Mouse (Mus musculus): Measurements from ENCODE around the gene Ctxn1. TPM values are rescaled to one million over a fixed set of nuclear protein-coding genes. Genes with fewer than 3 reads are reported as not detected.
"Not testable (repeated sequence)": the region's sequence is repeated elsewhere in the genome, so short reads cannot be mapped to it uniquely, and the experiment has no call there.

Gene Ctxn1
- polyA plus RNA-seq, 1 experiment from 2014 or later, result 209 TPM

DNA sequence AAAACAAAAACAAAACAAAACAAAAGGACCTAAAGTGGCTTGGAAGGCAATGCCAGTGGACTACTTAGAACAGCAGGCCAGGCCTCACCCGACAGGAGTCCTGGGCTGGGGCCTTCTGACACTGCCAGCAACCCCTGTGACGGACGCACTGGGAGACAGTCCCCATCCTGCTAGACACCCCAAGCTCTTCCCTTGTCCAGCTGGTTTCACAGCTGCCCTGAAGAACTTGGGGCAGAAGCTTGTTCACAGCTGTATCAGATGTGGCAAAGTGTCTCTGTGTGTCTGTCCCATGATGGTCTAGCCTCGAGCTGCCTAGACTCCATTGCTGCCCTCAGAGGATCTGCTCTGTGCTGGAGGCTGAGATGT, 714 bp upstream of the Ctxn1 start:
- no peak overlapping the region for H3K27ac ChIP-seq
- no peak for ATAC-seq (ENCODE audit: low FRiP score, low read depth)
- no peaks in the 10 kb centered on the region for H3K27me3 ChIP-seq (replicated peaks)
- peaks cover 31% of the 10 kb centered on the region for H3K4me1 ChIP-seq
- H3K9me3 ChIP-seq, result no peaks in the 10 kb centered on the region
- H3K4me2 ChIP-seq (replicated peaks), result no peak overlapping the region
- H3K36me3 ChIP-seq, result peaks cover 72% of the 10 kb centered on the region
- WGBS, result 89% methylated on average over 4 of the region's 4 CpGs
- no peak overlapping the region for H3K9ac ChIP-seq
- no peak overlapping the region for H3K4me3 ChIP-seq

GRCm38 (mm10) chr8:4258678-4259077, 396 bp downstream of the Ctxn1 start:
- peak; percentile 76 for ATAC-seq (ENCODE audit: low FRiP score, low read depth)
- WGBS, result under 1% methylated on average over 32 of the region's 32 CpGs
- Histone ChIP-seq H3K4me2 (replicated peaks) (peak overlapping the region; percentile 78), H3K9ac (peak overlapping the region; percentile 92), H3K27me3 (replicated peaks) (no peaks in the 10 kb centered on the region), H3K4me3 (peak overlapping the region; percentile 86), H3K36me3 (peaks cover 63% of the 10 kb centered on the region), H3K4me1 (peaks cover 38% of the 10 kb centered on the region), H3K27ac (peak overlapping the region; percentile 89), H3K9me3 (no peaks in the 10 kb centered on the region)

DNA sequence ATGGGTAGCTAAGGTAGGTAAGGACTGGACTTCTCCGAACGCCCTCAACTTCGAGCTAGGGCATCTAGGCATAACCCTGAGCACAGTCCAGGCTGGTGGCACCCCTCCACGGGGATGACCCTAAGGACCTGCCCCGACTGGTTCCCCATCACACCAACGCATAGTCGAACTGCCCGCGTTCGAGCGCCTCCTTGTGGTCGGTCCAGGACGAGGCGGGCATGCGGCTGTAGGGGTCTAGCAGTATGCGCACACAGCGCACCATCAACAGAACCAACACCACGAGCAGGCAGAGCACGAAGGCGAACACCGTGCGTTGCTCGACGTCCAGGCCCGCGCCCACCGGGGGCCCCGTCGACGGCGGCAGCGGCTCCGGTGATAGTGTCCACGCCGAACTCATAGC, 841 bp downstream of the Ctxn1 start:
- Histone ChIP-seq H3K4me1 (peaks cover 40% of the 10 kb centered on the region), H3K4me2 (replicated peaks) (peak overlapping the region; percentile 78), H3K9me3 (no peaks in the 10 kb centered on the region), H3K9ac (peak overlapping the region; percentile 92), H3K36me3 (peaks cover 59% of the 10 kb centered on the region), H3K4me3 (peak overlapping the region; percentile 86), H3K27me3 (replicated peaks) (no peaks in the 10 kb centered on the region), H3K27ac (peak overlapping the region; percentile 89)
- ATAC-seq (ENCODE audit: low FRiP score, low read depth), result peak; percentile 77
- 2% methylated on average over 35 of the region's 35 CpGs for WGBS

DNA sequence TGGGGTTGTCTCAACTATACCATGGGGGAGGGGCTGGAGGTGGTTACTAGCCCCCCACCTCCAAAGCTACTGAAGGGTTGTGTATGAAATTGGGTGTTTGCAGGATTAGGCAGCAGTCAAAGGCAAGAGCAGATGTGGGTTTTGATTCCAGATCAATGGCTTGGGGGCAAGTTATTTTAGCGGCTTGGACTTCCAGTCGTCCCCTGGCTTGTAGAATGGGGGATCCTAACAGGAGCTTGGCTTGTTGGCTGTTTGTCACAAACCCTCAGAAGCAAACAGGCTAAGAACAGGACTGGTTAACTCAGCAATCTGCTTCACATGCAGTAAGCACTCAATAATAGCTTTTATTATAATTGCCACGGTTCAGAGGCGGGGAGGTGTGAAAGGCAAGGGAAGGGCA, 1.7 kb downstream of the Ctxn1 start:
- H3K4me1 ChIP-seq, result peaks cover 40% of the 10 kb centered on the region
- WGBS, result 73% methylated on average over 4 of the region's 4 CpGs
- H3K4me2 ChIP-seq (replicated peaks), result peak overlapping the region; percentile 78
- peak overlapping the region; percentile 92 for H3K9ac ChIP-seq
- no peak for ATAC-seq (ENCODE audit: low FRiP score, low read depth)
- H3K27me3 ChIP-seq (replicated peaks), result no peaks in the 10 kb centered on the region
- no peak overlapping the region; the same call in 1 of the 2 replicates for H3K27ac ChIP-seq
- H3K36me3 ChIP-seq, result peaks cover 51% of the 10 kb centered on the region
- H3K9me3 ChIP-seq, result no peaks in the 10 kb centered on the region
- peak overlapping the region; percentile 86 for H3K4me3 ChIP-seq

- Histone ChIP-seq H3K27ac (no peak overlapping the region), H3K9me3 (no peaks in the 10 kb centered on the region), H3K27me3 (replicated peaks) (no peaks in the 10 kb centered on the region), H3K9ac (peak overlapping the region; percentile 29; the same call in 1 of the 2 replicates), H3K4me2 (replicated peaks) (peak overlapping the region; percentile 78), H3K4me3 (peak overlapping the region; percentile 86; the same call in 1 of the 2 replicates), H3K36me3 (peaks cover 47% of the 10 kb centered on the region), H3K4me1 (peaks cover 40% of the 10 kb centered on the region)
- 67% methylated on average over 4 of the region's 4 CpGs for WGBS
- no peak for ATAC-seq (ENCODE audit: low FRiP score, low read depth)
Observed at GRCm38 (mm10) chr8:4256911-4257310, 2.2 kb downstream of the Ctxn1 start.

- Histone ChIP-seq H3K36me3 (peaks cover 35% of the 10 kb centered on the region), H3K4me1 (peaks cover 40% of the 10 kb centered on the region)
- H3K4me3 ChIP-seq; H3K4me2 ChIP-seq (replicated peaks); H3K9me3 ChIP-seq; ATAC-seq (ENCODE audit: low FRiP score, low read depth); H3K9ac ChIP-seq; H3K27ac ChIP-seq; H3K27me3 ChIP-seq (replicated peaks): not testable (repeated sequence)
- 88% methylated on average over 7 of the region's 7 CpGs for WGBS
Observed at GRCm38 (mm10) chr8:4255471-4255870, 3.6 kb downstream of the Ctxn1 start.

DNA sequence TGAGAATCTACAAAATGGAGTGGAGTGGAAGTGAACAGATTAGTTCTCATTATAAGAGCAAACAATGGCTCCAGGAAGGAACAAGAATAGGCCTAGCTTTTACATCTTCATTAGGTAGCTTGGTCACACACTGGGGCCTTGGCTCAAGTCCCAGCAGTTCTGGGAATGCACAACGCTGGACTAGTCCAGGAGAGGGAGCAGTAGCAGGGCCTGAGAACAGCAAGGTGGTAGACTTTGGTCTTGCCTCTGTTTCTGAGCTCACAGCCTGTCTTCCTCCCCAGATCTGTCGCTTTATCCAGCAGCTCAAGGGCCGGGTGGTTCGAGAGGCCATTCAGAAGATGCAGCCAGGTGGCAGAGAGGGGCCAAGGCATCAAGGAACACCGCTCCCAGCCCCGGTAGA, 5.1 kb downstream of the Ctxn1 start:
- ATAC-seq (ENCODE audit: low FRiP score, low read depth), result no peak
- 71% methylated on average over 6 of the region's 6 CpGs for WGBS
- H3K9ac ChIP-seq, result no peak overlapping the region
- H3K27ac ChIP-seq, result no peak overlapping the region
- peak overlapping the region; percentile 86; the same call in 1 of the 2 replicates for H3K4me3 ChIP-seq
- H3K4me2 ChIP-seq (replicated peaks), result peak overlapping the region; percentile 88
- peaks cover 31% of the 10 kb centered on the region for H3K4me1 ChIP-seq
- H3K27me3 ChIP-seq (replicated peaks), result peaks cover 4% of the 10 kb centered on the region; the same call in 1 of the 2 replicates
- H3K36me3 ChIP-seq, result peaks cover 37% of the 10 kb centered on the region
- H3K9me3 ChIP-seq, result no peaks in the 10 kb centered on the region

GRCm38 (mm10) chr8:4252934-4253841, 5.9 kb downstream of the Ctxn1 start, which contains the start of gene Snapc2:
Snapc2 (plus strand) TSS chr8:4253080.
- peak; percentile 86 for ATAC-seq (ENCODE audit: low FRiP score, low read depth)
- Histone ChIP-seq H3K4me2 (replicated peaks) (peak within 1 kb of the TSS; percentile 88), H3K9me3 (no peaks in the 10 kb centered on the region), H3K4me3 (peak within 1 kb of the TSS; percentile 86), H3K27ac (peak within 1 kb of the TSS; percentile 80), H3K9ac (peak within 1 kb of the TSS; percentile 83), H3K4me1 (peaks cover 36% of the 10 kb centered on the region), H3K27me3 (replicated peaks) (peaks cover 4% of the 10 kb centered on the region; the same call in 1 of the 2 replicates), H3K36me3 (peaks cover 41% of the 10 kb centered on the region)
- under 1% methylated on average over 69 of the region's 69 CpGs for WGBS

DNA sequence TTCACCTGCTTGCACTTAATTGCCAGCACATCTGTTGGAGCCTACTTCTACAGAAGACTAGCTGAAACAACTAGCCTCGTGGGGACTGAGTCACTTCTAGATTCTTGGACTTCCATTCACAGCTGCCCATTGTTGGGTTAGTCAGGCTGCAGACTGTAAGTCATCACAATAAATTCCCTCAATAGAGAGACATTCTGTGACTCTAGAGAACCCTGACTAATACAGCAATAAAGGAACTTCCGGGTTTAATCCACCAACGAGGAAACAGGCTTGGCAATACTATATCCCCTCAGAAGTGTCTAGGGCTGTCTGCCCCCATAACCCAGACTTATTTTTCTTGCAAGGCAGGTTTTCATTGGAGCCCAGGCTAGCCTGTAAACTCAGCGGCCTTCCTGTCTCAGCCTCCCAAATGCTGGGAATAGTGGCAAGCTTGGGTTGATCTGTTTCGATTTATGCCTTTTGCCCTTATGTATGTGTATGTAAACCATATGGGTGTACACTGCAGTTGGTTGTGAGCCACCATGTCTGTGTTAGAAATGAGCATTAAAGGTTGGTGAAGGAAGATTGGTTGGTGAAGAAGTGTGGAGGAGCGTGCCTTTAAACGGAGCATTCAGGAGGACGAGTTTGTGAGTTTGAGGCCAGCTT, 6.8 kb downstream of the Ctxn1 start:
- H3K36me3 ChIP-seq, result peaks cover 50% of the 10 kb centered on the region

GRCm38 (mm10) chr8:4250306-4250970, 8.6 kb downstream of the Ctxn1 start:
- peak; percentile 5 for ATAC-seq (ENCODE audit: low FRiP score, low read depth)
- Histone ChIP-seq H3K9ac (no peak overlapping the region), H3K4me3 (no peak overlapping the region), H3K4me1 (peaks cover 19% of the 10 kb centered on the region; the same call in 1 of the 2 replicates), H3K27ac (no peak overlapping the region), H3K36me3 (peaks cover 51% of the 10 kb centered on the region), H3K4me2 (replicated peaks) (no peak overlapping the region; the same call in 1 of the 2 replicates), H3K27me3 (replicated peaks) (peaks cover 9% of the 10 kb centered on the region; the same call in 1 of the 2 replicates), H3K9me3 (no peaks in the 10 kb centered on the region)
- WGBS, result 30% methylated on average over 26 of the region's 26 CpGs

More for the DNA sequence above, 6.8 kb downstream of the Ctxn1 start:
- Histone ChIP-seq H3K4me3 (peak overlapping the region; percentile 86), H3K4me1 (peaks cover 26% of the 10 kb centered on the region), H3K9ac (peak overlapping the region; percentile 83; the same call in 1 of the 2 replicates), H3K27ac (no peak overlapping the region), H3K9me3 (no peaks in the 10 kb centered on the region), H3K27me3 (replicated peaks) (peaks cover 9% of the 10 kb centered on the region; the same call in 1 of the 2 replicates), H3K4me2 (replicated peaks) (peak overlapping the region; percentile 88)
- ATAC-seq (ENCODE audit: low FRiP score, low read depth), result no peak
- 48% methylated on average over 8 of the region's 8 CpGs for WGBS

DNA sequence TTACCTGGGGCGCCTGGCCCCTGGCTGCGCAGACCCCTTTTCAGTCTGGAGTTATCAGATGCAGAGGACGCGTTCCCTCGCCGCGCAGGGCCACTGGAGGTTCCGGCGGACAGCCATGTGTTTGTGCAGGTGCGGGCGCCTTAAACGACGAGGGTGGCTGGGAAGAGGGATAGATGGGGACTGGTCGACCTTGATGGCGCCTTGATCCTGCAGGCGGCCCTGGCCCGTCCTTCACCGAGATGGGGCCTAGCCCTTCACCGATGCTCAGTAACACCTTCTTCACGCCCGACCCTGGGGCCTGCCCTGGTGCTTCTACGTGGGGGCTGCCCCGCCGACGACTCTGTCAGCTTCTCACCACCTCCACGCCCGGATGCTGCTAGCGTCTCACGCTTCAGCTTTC, 9.9 kb downstream of the Ctxn1 start:
- Histone ChIP-seq H3K27me3 (replicated peaks) (peaks cover 9% of the 10 kb centered on the region; the same call in 1 of the 2 replicates), H3K4me3 (no peak overlapping the region), H3K36me3 (peaks cover 54% of the 10 kb centered on the region), H3K4me1 (peaks cover 13% of the 10 kb centered on the region; the same call in 1 of the 2 replicates), H3K4me2 (replicated peaks) (no peak overlapping the region), H3K9ac (0 out of 2 replicates have a peak overlapping the region, but pooled peaks have one; percentile 2), H3K27ac (no peak overlapping the region), H3K9me3 (no peaks in the 10 kb centered on the region)
- no peak for ATAC-seq (ENCODE audit: low FRiP score, low read depth)
- 18% methylated on average over 29 of the region's 29 CpGs for WGBS
